Mouse (Mus musculus) kidney, embryonic 14.5 days (tissue): ENCODE results near the gene Rc3h1. TPM values are rescaled to one million over a fixed set of nuclear protein-coding genes. Genes with fewer than 3 reads are reported as not detected.

Source experiments
- ATAC-seq: fragments of 200-750 bp; cut with Nextera tagmentation; 2 replicates; pipeline ENCODE4 v1.8.0; 2017; ENCODE audit warnings: moderate number of reproducible peaks, mild to moderate bottlenecking, moderate TSS enrichment, moderate library complexity; ENCODE audit not compliant: low FRiP score, low TSS enrichment
- H3K27ac ChIP-seq: fragments of 300-500 bp; sonication (generic); 2 replicates; pipeline ENCODE4 v1.5.1; 2014; ENCODE audit warnings: low read depth, mild to moderate bottlenecking, low read length, moderate library complexity, mixed read lengths
- H3K27me3 ChIP-seq: fragments of 300-500 bp; sonication (generic); 2 replicates; pipeline ENCODE4 v1.6.1; 2014; ENCODE audit warnings: mild to moderate bottlenecking, low read length; ENCODE audit not compliant: control insufficient read depth, insufficient read depth
- H3K36me3 ChIP-seq: fragments of 300-500 bp; sonication (generic); 2 replicates; pipeline ENCODE4 v1.6.1; 2014; ENCODE audit warnings: low read length, mixed read lengths; ENCODE audit not compliant: control insufficient read depth, insufficient read depth
- H3K4me1 ChIP-seq: fragments of 300-500 bp; sonication (generic); 2 replicates; pipeline ENCODE4 v1.6.1; 2014; ENCODE audit warnings: low read length, mixed read lengths; ENCODE audit not compliant: control insufficient read depth, insufficient read depth
- H3K4me2 ChIP-seq: fragments of 300-500 bp; sonication (generic); replicated peaks from 2 replicates; pipeline ENCODE4 v1.6.1; 2014; ENCODE audit warnings: low read depth, mild to moderate bottlenecking, low read length
- H3K4me3 ChIP-seq: fragments of 300-500 bp; sonication (generic); 2 replicates; pipeline ENCODE4 v1.5.1; 2014; ENCODE audit warnings: mild to moderate bottlenecking, low read length
- H3K9ac ChIP-seq: fragments of 300-500 bp; sonication (generic); 2 replicates; pipeline ENCODE4 v1.6.1; 2014; ENCODE audit warnings: low read depth, mild to moderate bottlenecking, low read length, moderate library complexity
- H3K9me3 ChIP-seq: fragments of 300-500 bp; sonication (generic); 2 replicates; pipeline ENCODE4 v1.6.1; 2016; ENCODE audit warnings: low read length; ENCODE audit not compliant: control insufficient read depth
- WGBS: fragments of 180-500 bp; shearing (Covaris S2); extraction: QIAGEN DNeasy Blood & Tissue Kit; methylation state at CpG from one replicate; pipeline ENCODE4 v1.1.7; 2014; 5-methylcytosine and 5-hydroxymethylcytosine counted together
- polyA plus RNA-seq: library from polyadenylated mRNA; unstranded; fragments of >200 nt; fragmentation: Nextera tagmentation; extraction: Ambion mirVana; gene quantifications from 2 replicates; pipeline ENCODE4 v1.2.1, GENCODE M21; 2014

Rc3h1 gene
- polyA plus RNA-seq, 1 experiment from 2014 or later: 14.0 TPM

DNA sequence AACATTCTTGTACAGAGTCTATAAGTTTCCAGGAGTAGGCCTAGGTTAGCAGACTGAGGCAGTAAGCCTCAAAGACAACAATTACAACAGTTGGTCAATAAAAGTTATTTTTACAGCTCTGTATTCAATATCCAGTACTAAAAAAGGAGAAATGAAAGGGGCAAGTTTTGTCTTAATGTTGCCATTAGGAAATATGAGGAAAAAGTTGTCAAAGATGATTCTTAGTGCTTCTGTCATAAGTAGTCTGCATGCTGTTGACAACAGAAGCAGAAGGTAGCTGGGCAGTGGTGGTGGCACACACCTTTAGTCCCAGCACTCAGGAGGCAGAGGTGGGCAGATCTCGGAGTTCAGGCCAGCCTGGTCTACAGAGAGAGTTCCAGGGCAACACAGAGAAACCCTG lies 13.2 kb downstream of the Rc3h1 start:
- WGBS: 89% methylated on average over 1 of the region's 1 CpGs
- Histone ChIP-seq H3K36me3 (no peaks in the 10 kb centered on the region), H3K9ac (no peak overlapping the region), H3K4me2 (no peak overlapping the region), H3K27me3 (no peaks in the 10 kb centered on the region), H3K9me3 (no peaks in the 10 kb centered on the region), H3K4me1 (0 out of 2 replicates have a peak, but pooled peaks cover 2% of the 10 kb centered on the region), H3K27ac (no peak overlapping the region), H3K4me3 (no peak overlapping the region)
- ATAC-seq: no peak

DNA sequence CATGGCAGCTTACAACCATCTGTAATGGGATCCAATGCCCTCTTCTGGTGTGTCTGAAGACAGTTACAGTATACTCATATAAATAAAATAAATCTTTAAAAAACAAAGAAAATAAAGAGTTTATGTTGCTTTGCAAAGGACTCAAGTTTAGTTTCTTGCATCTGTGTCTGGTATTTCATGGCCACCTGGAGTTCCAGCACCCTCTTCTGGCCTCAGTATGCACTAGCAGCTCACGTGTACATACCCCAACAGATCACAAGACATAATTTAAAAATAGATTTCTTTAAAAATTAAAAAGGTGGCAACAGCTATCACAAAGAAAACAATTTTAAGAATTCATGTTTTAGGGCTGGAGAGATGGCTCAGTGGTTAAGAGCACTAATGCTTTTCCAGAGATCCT lies 15.7 kb downstream of the Rc3h1 start:
- Histone ChIP-seq H3K36me3 (no peaks in the 10 kb centered on the region), H3K27me3 (no peaks in the 10 kb centered on the region), H3K4me1 (no peaks in the 10 kb centered on the region), H3K27ac (no peak overlapping the region), H3K9ac (no peak overlapping the region), H3K4me2 (no peak overlapping the region), H3K9me3 (no peaks in the 10 kb centered on the region), H3K4me3 (no peak overlapping the region)
- no peak for ATAC-seq
- 97% methylated on average over 1 of the region's 1 CpGs for WGBS

DNA sequence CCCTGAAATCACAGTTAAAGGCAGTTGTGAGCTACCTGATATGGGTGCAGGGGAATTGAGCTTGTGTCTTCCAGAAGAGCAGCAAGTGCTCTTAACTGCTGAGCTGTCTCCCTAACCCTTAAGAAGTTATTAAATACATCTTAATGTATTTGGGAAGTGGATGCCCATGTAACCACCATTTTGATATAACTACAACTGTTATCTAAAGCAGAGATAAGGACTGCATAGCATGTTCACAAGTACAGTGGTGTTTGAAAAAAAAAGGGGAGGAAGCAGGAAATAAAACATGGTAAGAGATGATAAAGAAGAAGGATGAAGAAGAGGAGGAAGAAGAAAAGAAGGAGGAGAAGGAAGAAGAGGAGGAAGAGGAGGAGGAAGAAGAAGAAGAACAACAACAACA lies 25.1 kb downstream of the Rc3h1 start:
- Histone ChIP-seq H3K9ac (no peak overlapping the region), H3K27ac (no peak overlapping the region), H3K4me1 (no peaks in the 10 kb centered on the region), H3K9me3 (no peaks in the 10 kb centered on the region), H3K4me2 (no peak overlapping the region), H3K4me3 (no peak overlapping the region), H3K36me3 (peaks cover 22% of the 10 kb centered on the region), H3K27me3 (no peaks in the 10 kb centered on the region)
- ATAC-seq: no peak

DNA sequence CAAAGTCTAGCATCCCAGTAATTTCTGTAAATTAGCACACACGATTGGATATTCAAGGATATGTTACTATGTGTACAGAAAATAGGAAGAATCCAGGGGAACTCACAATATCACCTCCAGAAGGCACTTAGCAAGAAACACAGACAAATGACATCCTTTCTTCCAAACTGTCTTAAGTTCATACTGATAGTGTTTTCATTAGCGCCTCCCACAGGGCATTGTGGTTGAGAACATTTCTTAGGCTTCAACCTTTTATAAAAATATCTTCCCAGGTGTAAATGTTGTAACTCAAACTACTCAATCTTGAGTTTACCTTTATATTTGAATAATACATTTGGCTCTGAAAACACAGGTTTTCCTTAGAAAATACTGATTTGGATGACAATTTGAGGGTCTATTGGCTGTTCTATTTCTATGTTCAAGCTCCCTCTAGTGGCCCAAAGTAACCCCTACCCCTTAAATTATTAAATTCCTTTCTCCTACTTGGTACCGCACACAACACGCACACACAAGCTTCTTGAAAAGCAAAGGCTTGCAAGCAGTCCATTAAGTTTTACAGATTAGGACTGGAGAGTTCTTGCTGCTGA lies 27.8 kb downstream of the Rc3h1 start:
- no peak for ATAC-seq
- no peaks in the 10 kb centered on the region for H3K4me1 ChIP-seq
- 74% methylated on average over 4 of the region's 4 CpGs for WGBS
- no peak overlapping the region for H3K4me3 ChIP-seq
- no peak overlapping the region for H3K9ac ChIP-seq
- H3K27ac ChIP-seq: no peak overlapping the region
- H3K4me2 ChIP-seq: no peak overlapping the region
- H3K36me3 ChIP-seq: peaks cover 35% of the 10 kb centered on the region
- H3K27me3 ChIP-seq: no peaks in the 10 kb centered on the region
- no peaks in the 10 kb centered on the region for H3K9me3 ChIP-seq

DNA sequence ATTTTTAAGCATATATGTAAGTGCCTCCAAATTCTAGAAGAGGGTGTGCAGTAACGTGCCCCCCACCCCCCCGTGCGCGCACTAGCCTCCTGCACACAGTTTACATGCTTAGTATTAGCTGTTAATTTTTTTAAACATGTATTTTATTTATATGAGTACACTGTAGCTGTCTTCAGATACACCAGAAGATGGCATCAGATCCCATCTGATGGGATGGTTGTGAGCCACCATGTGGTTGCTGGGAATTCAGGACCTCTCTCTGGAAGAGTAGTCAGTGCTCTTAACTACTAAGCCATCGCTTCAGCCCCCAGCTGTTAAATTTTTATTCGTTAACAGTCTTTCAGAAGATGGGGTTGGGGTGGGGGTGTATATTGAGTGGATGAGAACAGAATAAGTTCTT lies 29.3 kb downstream of the Rc3h1 start:
- Histone ChIP-seq H3K4me2 (no peak overlapping the region), H3K9me3 (no peaks in the 10 kb centered on the region), H3K9ac (no peak overlapping the region), H3K4me3 (no peak overlapping the region), H3K4me1 (no peaks in the 10 kb centered on the region), H3K27me3 (no peaks in the 10 kb centered on the region), H3K27ac (no peak overlapping the region), H3K36me3 (peaks cover 40% of the 10 kb centered on the region)
- peak; percentile 49; the same call in 1 of the 2 replicates for ATAC-seq
- WGBS: 92% methylated on average over 6 of the region's 6 CpGs

DNA sequence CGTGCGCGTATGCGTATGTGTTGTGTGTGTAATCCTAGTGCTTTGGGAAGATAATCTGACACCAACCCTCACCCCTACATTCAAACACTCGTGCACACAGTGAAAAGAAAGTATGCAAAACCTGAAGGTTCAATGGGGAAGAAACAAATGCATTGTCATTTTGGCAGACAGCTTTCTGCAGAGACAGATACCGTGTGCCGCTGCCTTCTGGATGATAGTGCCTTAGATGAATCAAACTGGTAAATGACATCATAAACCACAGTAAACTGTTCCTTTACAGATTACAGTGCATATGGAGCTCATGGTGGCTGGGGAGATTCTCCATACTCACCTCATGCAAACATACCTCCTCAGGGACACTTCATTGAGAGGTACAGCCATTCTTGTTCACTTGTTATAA lies 57.0 kb downstream of the Rc3h1 start:
- Histone ChIP-seq H3K9me3 (no peaks in the 10 kb centered on the region), H3K4me1 (no peaks in the 10 kb centered on the region), H3K27ac (no peak overlapping the region), H3K4me3 (no peak overlapping the region), H3K27me3 (no peaks in the 10 kb centered on the region), H3K9ac (no peak overlapping the region), H3K4me2 (no peak overlapping the region), H3K36me3 (peaks cover 77% of the 10 kb centered on the region)
- 94% methylated on average over 7 of the region's 7 CpGs for WGBS
- ATAC-seq: no peak

DNA sequence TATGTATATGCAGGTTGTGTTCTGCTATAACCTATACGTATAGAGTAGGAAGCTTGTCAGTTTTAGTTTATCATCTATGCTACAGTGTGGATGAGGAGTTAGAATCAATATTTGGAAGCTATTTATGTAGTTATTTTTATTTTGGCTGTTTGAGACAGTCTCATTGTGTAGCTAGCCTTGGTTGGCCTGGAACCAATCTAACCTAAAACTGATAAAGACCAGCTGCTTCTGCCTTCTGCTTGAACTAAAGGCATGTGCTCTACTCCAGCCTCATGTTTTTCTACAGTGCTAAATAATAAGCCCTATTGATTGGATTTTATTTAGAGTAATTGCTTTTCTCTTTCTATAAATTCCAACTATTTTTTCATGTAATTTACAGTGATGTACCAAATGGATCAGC lies 61.0 kb downstream of the Rc3h1 start:
- Histone ChIP-seq H3K27ac (no peak overlapping the region), H3K36me3 (peaks cover 81% of the 10 kb centered on the region), H3K27me3 (no peaks in the 10 kb centered on the region), H3K4me2 (no peak overlapping the region), H3K4me3 (no peak overlapping the region), H3K4me1 (no peaks in the 10 kb centered on the region), H3K9me3 (no peaks in the 10 kb centered on the region), H3K9ac (no peak overlapping the region)
- 91% methylated on average over 1 of the region's 1 CpGs for WGBS
- no peak for ATAC-seq

DNA sequence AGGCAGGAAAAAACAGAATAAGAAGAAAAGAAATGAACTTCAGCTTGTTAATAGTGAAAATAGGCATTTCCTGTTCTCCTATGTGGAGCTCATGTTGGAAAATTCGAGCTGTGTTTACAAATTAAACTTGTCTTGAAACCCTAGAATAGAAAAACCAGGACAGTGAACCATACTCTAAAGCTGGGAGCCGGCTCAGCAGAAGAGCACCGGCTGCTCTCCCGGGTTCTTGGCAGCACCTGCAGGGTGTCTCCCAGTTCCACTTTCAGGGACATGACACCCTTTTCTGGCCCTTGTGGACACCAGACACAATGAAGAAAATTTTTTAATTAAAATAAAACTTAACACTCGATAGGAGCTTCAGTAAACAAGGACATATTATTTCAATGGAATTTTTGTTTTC lies 62.4 kb downstream of the Rc3h1 start:
- no peaks in the 10 kb centered on the region for H3K4me1 ChIP-seq
- H3K9me3 ChIP-seq: no peaks in the 10 kb centered on the region
- no peak overlapping the region for H3K9ac ChIP-seq
- no peak for ATAC-seq
- no peak overlapping the region for H3K4me3 ChIP-seq
- H3K27ac ChIP-seq: no peak overlapping the region
- no peaks in the 10 kb centered on the region for H3K27me3 ChIP-seq
- peaks cover 71% of the 10 kb centered on the region for H3K36me3 ChIP-seq
- 67% methylated on average over 5 of the region's 5 CpGs for WGBS
- no peak overlapping the region for H3K4me2 ChIP-seq

DNA sequence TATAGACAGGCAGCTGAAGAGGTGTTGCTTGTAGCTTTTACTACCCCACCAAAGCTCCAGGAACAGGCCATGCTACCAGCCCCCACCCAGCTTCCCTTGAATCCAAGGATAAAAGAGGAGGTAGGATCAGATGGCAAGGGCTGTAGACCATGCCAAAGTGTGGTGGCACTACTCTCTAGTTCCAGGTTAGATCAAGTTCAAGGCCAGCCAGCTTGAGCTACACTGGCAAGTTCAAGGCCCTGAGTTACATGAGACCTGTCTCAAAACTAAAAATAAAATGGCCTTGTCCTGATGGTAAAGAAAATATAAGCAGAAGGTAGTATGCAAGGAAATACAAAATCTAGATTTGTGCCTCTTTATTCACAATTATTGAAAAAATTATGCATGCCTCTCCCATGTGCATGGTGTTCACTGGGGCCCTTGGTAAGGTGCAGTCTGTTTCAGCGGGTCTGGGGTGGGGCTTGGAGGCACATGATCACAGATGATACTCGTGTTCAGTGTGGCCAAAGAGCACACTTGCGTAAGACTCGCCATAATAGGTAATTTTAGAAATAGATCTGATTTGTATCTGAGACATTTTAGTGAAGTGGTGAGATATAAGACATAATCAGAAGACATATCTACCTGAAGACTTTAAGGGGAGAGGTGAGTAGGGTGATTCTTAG lies 72.0 kb downstream of the Rc3h1 start, which contains the start of gene Serpinc1:
Gene Serpinc1 (plus strand): TSS at position 515 of the 665 bp plus-strand sequence.
- ATAC-seq: no peak
- Histone ChIP-seq H3K4me1 (0 out of 2 replicates have a peak, but pooled peaks cover 7% of the 10 kb centered on the region), H3K4me3 (no peak within 1 kb of the TSS), H3K4me2 (no peak within 1 kb of the TSS), H3K27ac (no peak within 1 kb of the TSS), H3K27me3 (no peaks in the 10 kb centered on the region), H3K9me3 (no peaks in the 10 kb centered on the region), H3K36me3 (peaks cover 6% of the 10 kb centered on the region; the same call in 1 of the 2 replicates), H3K9ac (no peak within 1 kb of the TSS)
- 86% methylated on average over 4 of the region's 4 CpGs for WGBS
